Mouse (Mus musculus): ENCODE measurements around the gene Lrrc1. TPM values are rescaled to one million over a fixed set of nuclear protein-coding genes. Genes with fewer than 3 reads are reported as not detected.

The Lrrc1 gene
- total and polyA plus RNA-seq, 2 experiments from 2014 or later = 4.6 to 38.6 TPM

GRCm38 (mm10) chr9:77452046-77452807 lies 92.4 kb downstream of the Lrrc1 start:
- Histone ChIP-seq H3K27me3 (ENCODE audit: insufficient read depth, low read length) (no peaks in the 10 kb centered on the region), H3K27ac (ENCODE audit: low read depth, low read length) (no peak overlapping the region), H3K36me3 (ENCODE audit: insufficient read depth, low read length) (0 out of 2 replicates have a peak, but pooled peaks cover 7% of the 10 kb centered on the region), H3K4me3 (ENCODE audit: low read depth, low read length) (no peak overlapping the region), H3K4me2 (ENCODE audit: low read depth, low read length, poor library complexity, severe bottlenecking) (no peak overlapping the region), H3K9me3 (ENCODE audit: low read length) (no peaks in the 10 kb centered on the region), H3K9ac (replicated peaks; ENCODE audit: low read length, poor library complexity, severe bottlenecking) (no peak overlapping the region), H3K4me1 (ENCODE audit: insufficient read depth, low read length) (no peaks in the 10 kb centered on the region)
- WGBS = 84% methylated on average over 12 of the region's 12 CpGs
- DNase-seq (ENCODE audit: low spot score) (no peak), ATAC-seq (ENCODE audit: low FRiP score) (no peak)
- no peak for TF ChIP-seq CTCF (IDR thresholded peaks at IDR 0.05)

- no peak overlapping the region for H3K4me2 ChIP-seq (ENCODE audit: low read depth, low read length, poor library complexity, severe bottlenecking)
- H3K4me3 ChIP-seq (ENCODE audit: low read depth, low read length) = no peak overlapping the region
- H3K9me3 ChIP-seq (ENCODE audit: low read length) = no peaks in the 10 kb centered on the region
- no peaks in the 10 kb centered on the region for H3K4me1 ChIP-seq (ENCODE audit: insufficient read depth, low read length)
- no peak for TF ChIP-seq CTCF (IDR thresholded peaks at IDR 0.05)
- H3K27ac ChIP-seq (ENCODE audit: low read depth, low read length) = no peak overlapping the region
- WGBS = 84% methylated on average over 2 of the region's 2 CpGs
- ATAC-seq (ENCODE audit: low FRiP score) (no peak), DNase-seq (ENCODE audit: low spot score) (no peak)
- H3K36me3 ChIP-seq (ENCODE audit: insufficient read depth, low read length) = 0 out of 2 replicates have a peak, but pooled peaks cover 7% of the 10 kb centered on the region
- no peak overlapping the region for H3K9ac ChIP-seq (replicated peaks; ENCODE audit: low read length, poor library complexity, severe bottlenecking)
- H3K27me3 ChIP-seq (ENCODE audit: insufficient read depth, low read length) = no peaks in the 10 kb centered on the region
These were observed 94.2 kb downstream of the Lrrc1 start for GRCm38 (mm10) chr9:77450447-77450846.

- no peak overlapping the region for H3K27ac ChIP-seq (ENCODE audit: low read depth, low read length)
- WGBS = 94% methylated on average over 4 of the region's 4 CpGs
- no peaks in the 10 kb centered on the region for H3K4me1 ChIP-seq (ENCODE audit: insufficient read depth, low read length)
- no peaks in the 10 kb centered on the region for H3K9me3 ChIP-seq (ENCODE audit: low read length)
- no peak overlapping the region for H3K4me3 ChIP-seq (ENCODE audit: low read depth, low read length)
- DNase-seq (ENCODE audit: low spot score) (no peak), ATAC-seq (ENCODE audit: low FRiP score) (no peak)
- H3K9ac ChIP-seq (replicated peaks; ENCODE audit: low read length, poor library complexity, severe bottlenecking) = no peak overlapping the region
- no peak for TF ChIP-seq CTCF (IDR thresholded peaks at IDR 0.05)
- peaks cover 7% of the 10 kb centered on the region; the same call in 1 of the 2 replicates for H3K36me3 ChIP-seq (ENCODE audit: insufficient read depth, low read length)
- H3K27me3 ChIP-seq (ENCODE audit: insufficient read depth, low read length) = no peaks in the 10 kb centered on the region
- H3K4me2 ChIP-seq (ENCODE audit: low read depth, low read length, poor library complexity, severe bottlenecking) = no peak overlapping the region
These were observed 99.8 kb downstream of the Lrrc1 start for GRCm38 (mm10) chr9:77444876-77445275.

- H3K27ac ChIP-seq (ENCODE audit: low read depth, low read length) = no peak overlapping the region
- H3K27me3 ChIP-seq (ENCODE audit: insufficient read depth, low read length) = no peaks in the 10 kb centered on the region
- H3K4me2 ChIP-seq (ENCODE audit: low read depth, low read length, poor library complexity, severe bottlenecking) = no peak overlapping the region
- no peaks in the 10 kb centered on the region for H3K9me3 ChIP-seq (ENCODE audit: low read length)
- no peak overlapping the region for H3K9ac ChIP-seq (replicated peaks; ENCODE audit: low read length, poor library complexity, severe bottlenecking)
- peaks cover 7% of the 10 kb centered on the region; the same call in 1 of the 2 replicates for H3K36me3 ChIP-seq (ENCODE audit: insufficient read depth, low read length)
- DNase-seq (ENCODE audit: low spot score) (no peak), ATAC-seq (ENCODE audit: low FRiP score) (no peak)
- 87% methylated on average over 6 of the region's 6 CpGs for WGBS
- TF ChIP-seq CTCF (IDR thresholded peaks at IDR 0.05) = no peak
- H3K4me3 ChIP-seq (ENCODE audit: low read depth, low read length) = no peak overlapping the region
- no peaks in the 10 kb centered on the region for H3K4me1 ChIP-seq (ENCODE audit: insufficient read depth, low read length)
These were observed 105.3 kb downstream of the Lrrc1 start for GRCm38 (mm10) chr9:77439371-77439770.

GRCm38 (mm10) chr9:77438836-77439271 lies 105.8 kb downstream of the Lrrc1 start:
- DNase-seq (ENCODE audit: low spot score) = peak; percentile 42
- no peak overlapping the region for H3K4me2 ChIP-seq (ENCODE audit: low read depth, low read length, poor library complexity, severe bottlenecking)

GRCm38 (mm10) chr9:77437131-77437530 lies 107.5 kb downstream of the Lrrc1 start:
- TF ChIP-seq CTCF (IDR thresholded peaks at IDR 0.05) = no peak
- H3K9ac ChIP-seq (replicated peaks; ENCODE audit: low read length, poor library complexity, severe bottlenecking) = no peak overlapping the region
- peaks cover 4% of the 10 kb centered on the region; the same call in 1 of the 2 replicates for H3K36me3 ChIP-seq (ENCODE audit: insufficient read depth, low read length)
- no peak overlapping the region for H3K27ac ChIP-seq (ENCODE audit: low read depth, low read length)
- no peak overlapping the region for H3K4me3 ChIP-seq (ENCODE audit: low read depth, low read length)
- no peaks in the 10 kb centered on the region for H3K4me1 ChIP-seq (ENCODE audit: insufficient read depth, low read length)
- ATAC-seq (ENCODE audit: low FRiP score) (no peak), DNase-seq (ENCODE audit: low spot score) (no peak)
- H3K27me3 ChIP-seq (ENCODE audit: insufficient read depth, low read length) = no peaks in the 10 kb centered on the region
- 96% methylated on average over 6 of the region's 6 CpGs for WGBS
- H3K9me3 ChIP-seq (ENCODE audit: low read length) = no peaks in the 10 kb centered on the region
- H3K4me2 ChIP-seq (ENCODE audit: low read depth, low read length, poor library complexity, severe bottlenecking) = no peak overlapping the region

More at GRCm38 (mm10) chr9:77438836-77439271, 105.8 kb downstream of the Lrrc1 start:
- no peak for ATAC-seq (ENCODE audit: low FRiP score)
- H3K9ac ChIP-seq (replicated peaks; ENCODE audit: low read length, poor library complexity, severe bottlenecking) = no peak overlapping the region
- H3K27ac ChIP-seq (ENCODE audit: low read depth, low read length) = no peak overlapping the region
- no peaks in the 10 kb centered on the region for H3K27me3 ChIP-seq (ENCODE audit: insufficient read depth, low read length)
- peaks cover 7% of the 10 kb centered on the region; the same call in 1 of the 2 replicates for H3K36me3 ChIP-seq (ENCODE audit: insufficient read depth, low read length)
- no peaks in the 10 kb centered on the region for H3K9me3 ChIP-seq (ENCODE audit: low read length)
- H3K4me1 ChIP-seq (ENCODE audit: insufficient read depth, low read length) = no peaks in the 10 kb centered on the region
- 52% methylated on average over 11 of the region's 11 CpGs for WGBS
- H3K4me3 ChIP-seq (ENCODE audit: low read depth, low read length) = no peak overlapping the region
- TF ChIP-seq CTCF (IDR thresholded peaks at IDR 0.05) = no peak

Data from midbrain, postnatal 0 days (tissue).